ENCODE assay signal across 8 mouse cellular contexts in genomic region chr7:19459144-19459870, GRCm38 (mm10). TPM values are rescaled to one million over a fixed set of nuclear protein-coding genes. Genes with fewer than 3 reads are reported as not detected.
DNase-seq lines count a peak whose midpoint lies in the region; ATAC-seq and TF ChIP-seq lines count a peak whose summit lies in the region.

No protein-coding gene starts in this region.

- H3K27ac ChIP-seq in heart, embryonic 15.5 days = peak overlapping the region; percentile 58; the same call in 1 of the 2 replicates
- H3K27ac ChIP-seq in MEL (ENCODE audit: control insufficient read depth, low read depth, low read length) = no peak overlapping the region
- H3K27ac ChIP-seq in heart, postnatal 0 days (ENCODE audit: low read depth) = peak overlapping the region; percentile 7; the same call in 1 of the 2 replicates
- peak overlapping the region; percentile 30; the same call in 1 of the 2 replicates for H3K27ac ChIP-seq in midbrain, embryonic 11.5 days (ENCODE audit: low read depth, low read length)

- WGBS in heart, embryonic 15.5 days = 18% methylated on average over 6 of the region's 6 CpGs
- WGBS in heart, postnatal 0 days = 15% methylated on average over 6 of the region's 6 CpGs
- WGBS in midbrain, embryonic 11.5 days = 26% methylated on average over 6 of the region's 6 CpGs

- peaks cover 7% of the 10 kb centered on the region for H3K79me2 ChIP-seq in MEL (ENCODE audit: control insufficient read depth, insufficient read depth, low read length, poor library complexity)

- no peak for TF ChIP-seq CTCF in MEL (IDR thresholded peaks at IDR 0.05 in 2 of 3, conservative IDR thresholded peaks at IDR 0.05 in 1 of 3; ENCODE audit: control insufficient read depth in 1 of 3, insufficient read depth in 1 of 3, low read depth in 2 of 3, low read length in 3 of 3, poor library complexity in 1 of 3, severe bottlenecking in 1 of 3)
- TF ChIP-seq CTCF in heart, postnatal 0 days (IDR thresholded peaks at IDR 0.05; ENCODE audit: low read depth) = no peak

- intact Hi-C loops in heart, postnatal 36 days (cut with DNase I) = loop anchor here (1.0 to 5.0 kb wide), 2 partner anchors 48 to 103 kb away; partner anchors contain the start of gene Ppp1r37

- no peak for ATAC-seq in heart, embryonic 15.5 days (replicated peaks; ENCODE audit: insufficient number of reproducible peaks, insufficient read depth, low FRiP score, low read depth)
- ATAC-seq in heart, postnatal 0 days (ENCODE audit: insufficient read depth, low read depth) = no peak
- no peak for ATAC-seq in midbrain, embryonic 11.5 days (ENCODE audit: low FRiP score)

- H3K4me1 ChIP-seq in heart, embryonic 15.5 days (replicated peaks) = peaks cover 31% of the 10 kb centered on the region
- H3K4me1 ChIP-seq in MEL (ENCODE audit: control insufficient read depth in 1 of 2, insufficient read depth in 2 of 2, low read length in 2 of 2) = 0 out of 4 replicates have a peak, but pooled peaks cover 0 to 8% of the 10 kb centered on the region in 2 experiments
- H3K4me1 ChIP-seq in heart, postnatal 0 days (ENCODE audit: control insufficient read depth, insufficient read depth) = peaks cover 14% of the 10 kb centered on the region
- peaks cover 12% of the 10 kb centered on the region for H3K4me1 ChIP-seq in midbrain, embryonic 11.5 days (ENCODE audit: control insufficient read depth, insufficient read depth, low read length)

- no peak for TF ChIP-seq RAD21 in MEL (IDR thresholded peaks at IDR 0.05; ENCODE audit: low read depth, low read length)

- peak overlapping the region; percentile 86 for H3K4me2 ChIP-seq in heart, embryonic 15.5 days
- H3K4me2 ChIP-seq in heart, postnatal 0 days (ENCODE audit: low read depth, low read length) = peak overlapping the region; percentile 96
- H3K4me2 ChIP-seq in midbrain, embryonic 11.5 days = peak overlapping the region; percentile 86

- H3K4me3 ChIP-seq in heart, embryonic 15.5 days = peak overlapping the region; percentile 93
- H3K4me3 ChIP-seq in MEL (ENCODE audit: control insufficient read depth in 1 of 2, insufficient read depth in 1 of 2, low read depth in 2 of 2, low read length in 2 of 2) = peak overlapping the region; percentile 47 to 99
- H3K4me3 ChIP-seq in heart, postnatal 0 days (ENCODE audit: low read depth, low read length) = peak overlapping the region; percentile 79
- peak overlapping the region; percentile 73 for H3K4me3 ChIP-seq in midbrain, embryonic 11.5 days (ENCODE audit: low read depth, low read length)

- H3K9ac ChIP-seq in heart, embryonic 15.5 days = peak overlapping the region; percentile 94
- no peak overlapping the region for H3K9ac ChIP-seq in MEL (ENCODE audit: control insufficient read depth, low read depth, low read length, poor library complexity, severe bottlenecking)
- H3K9ac ChIP-seq in heart, postnatal 0 days (replicated peaks; ENCODE audit: low read depth, low read length) = peak overlapping the region; percentile 87
- peak overlapping the region; percentile 73 for H3K9ac ChIP-seq in midbrain, embryonic 11.5 days (ENCODE audit: low read length)

- no peak for TF ChIP-seq POLR2A in MEL (IDR thresholded peaks at IDR 0.05; ENCODE audit: control insufficient read depth in 1 of 2, insufficient read depth in 1 of 2, low read depth in 1 of 2, low read length in 2 of 2, poor library complexity in 1 of 2)

- no peak for TF ChIP-seq EP300 in MEL (IDR thresholded peaks at IDR 0.05; ENCODE audit: low read depth in 1 of 2, low read length in 2 of 2)
- TF ChIP-seq EP300 in heart, postnatal 0 days (IDR thresholded peaks at IDR 0.05; ENCODE audit: low read depth) = no peak

- no peaks in the 10 kb centered on the region for H3K27me3 ChIP-seq in heart, embryonic 15.5 days
- H3K27me3 ChIP-seq in MEL (ENCODE audit: control insufficient read depth in 1 of 2, insufficient read depth in 2 of 2, low read length in 2 of 2) = no peaks in the 10 kb centered on the region
- 0 out of 2 replicates have a peak, but pooled peaks cover 3% of the 10 kb centered on the region for H3K27me3 ChIP-seq in heart, postnatal 0 days (ENCODE audit: control insufficient read depth, insufficient read depth, low read length)
- H3K27me3 ChIP-seq in midbrain, embryonic 11.5 days (ENCODE audit: control insufficient read depth, insufficient read depth, low read length) = no peaks in the 10 kb centered on the region

- no peaks in the 10 kb centered on the region for H3K36me3 ChIP-seq in heart, embryonic 15.5 days
- peaks cover 0 to 4% of the 10 kb centered on the region in 2 experiments; a peak in 1 of 4 replicates for H3K36me3 ChIP-seq in MEL (ENCODE audit: control insufficient read depth in 1 of 2, insufficient read depth in 2 of 2, low read length in 2 of 2)
- no peaks in the 10 kb centered on the region for H3K36me3 ChIP-seq in heart, postnatal 0 days (replicated peaks; ENCODE audit: control insufficient read depth, insufficient read depth, low read length)
- no peaks in the 10 kb centered on the region for H3K36me3 ChIP-seq in midbrain, embryonic 11.5 days (ENCODE audit: control insufficient read depth, insufficient read depth, low read length)

- DNase-seq in heart, postnatal 36 days = no peak
- DNase-seq in MEL (ENCODE audit: low read depth, low spot score) = peak; percentile 23
- DNase-seq in heart, postnatal 0 days (ENCODE audit: low spot score) = no peak
- no peak for DNase-seq in midbrain, embryonic 11.5 days (ENCODE audit: low spot score, missing footprints)
- DNase-seq in right cerebral cortex, postnatal 4 days = no peak
- no peak for DNase-seq in frontal cortex, adult 2 months (ENCODE audit: extremely low spot score in 1 of 2, low spot score in 1 of 2)
- no peak for DNase-seq in adrenal gland, postnatal 25 days

- H3K9me3 ChIP-seq in heart, embryonic 15.5 days (replicated peaks) = no peaks in the 10 kb centered on the region
- no peaks in the 10 kb centered on the region for H3K9me3 ChIP-seq in MEL (replicated peaks; ENCODE audit: insufficient read depth, low read length)
- no peaks in the 10 kb centered on the region for H3K9me3 ChIP-seq in heart, postnatal 0 days (replicated peaks; ENCODE audit: control insufficient read depth, low read length)
- no peaks in the 10 kb centered on the region for H3K9me3 ChIP-seq in midbrain, embryonic 11.5 days (ENCODE audit: control insufficient read depth, low read length)

RNA-seq across cellular contexts. Expression of gene Mark4, which starts 0.7 kb away (rescaled TPM):
- 7.6 and 8.5 TPM in 2 replicates for polyA plus RNA-seq in heart, embryonic 15.5 days (2015; fragmentation: Nextera tagmentation; extraction: Ambion mirVana)
- total RNA-seq in heart, postnatal 36 days (2021) = 10 to 100 TPM; 25.7 to 27.2 TPM
- 4.7 TPM in 2 replicates for total RNA-seq in MEL (2012; rRNA removed)
- polyA plus RNA-seq in MEL (2012; ENCODE audit: insufficient read depth in 1 of 2, insufficient read length in 2 of 2, low read depth in 1 of 2, low replicate concordance in 2 of 2, missing spikeins in 1 of 2) = 10 to 100 TPM in 1 of 2 experiments, not detected in 1; 18.5 TPM
- total RNA-seq in heart, postnatal 0 days (2014; rRNA removed; ENCODE audit: low replicate concordance) = 16.0 and 26.4 TPM in 2 replicates
- 5.5 and 5.6 TPM in 2 replicates for polyA plus RNA-seq in heart, postnatal 0 days (2015; fragmentation: Nextera tagmentation; extraction: Ambion mirVana)
- 8.9 and 10.7 TPM in 2 replicates for polyA plus RNA-seq in midbrain, embryonic 11.5 days (2014; fragmentation: Nextera tagmentation; extraction: Ambion mirVana)
- polyA plus RNA-seq in frontal cortex, adult 2 months (2012; rRNA removed) = 47.5 and 49.9 TPM in 2 replicates
- 56.0 and 69.2 TPM in 2 replicates for total RNA-seq in adrenal gland, postnatal 25 days (2021)

RNA-seq across cellular contexts. Expression of gene Exoc3l2, which starts 3.8 kb away (rescaled TPM):
- polyA plus RNA-seq in heart, embryonic 15.5 days (2015; fragmentation: Nextera tagmentation; extraction: Ambion mirVana) = 0.91 and 1.1 TPM in 2 replicates
- total RNA-seq in heart, postnatal 36 days (2021) = under 1 TPM; 0.78 to 0.84 TPM
- 0.08 TPM in 1 of 2 replicates, not detected in the other for total RNA-seq in MEL (2012; rRNA removed)
- polyA plus RNA-seq in MEL (2012; ENCODE audit: insufficient read depth in 1 of 2, insufficient read length in 2 of 2, low read depth in 1 of 2, low replicate concordance in 2 of 2, missing spikeins in 1 of 2) = under 1 TPM in 1 of 2 experiments, not detected in 1; 0.08 TPM
- 1.9 and 3.5 TPM in 2 replicates for total RNA-seq in heart, postnatal 0 days (2014; rRNA removed; ENCODE audit: low replicate concordance)
- polyA plus RNA-seq in heart, postnatal 0 days (2015; fragmentation: Nextera tagmentation; extraction: Ambion mirVana) = 0.49 and 0.62 TPM in 2 replicates
- 0.77 and 1.1 TPM in 2 replicates for polyA plus RNA-seq in midbrain, embryonic 11.5 days (2014; fragmentation: Nextera tagmentation; extraction: Ambion mirVana)
- 0.32 and 0.40 TPM in 2 replicates for polyA plus RNA-seq in frontal cortex, adult 2 months (2012; rRNA removed)
- 31.9 and 38.0 TPM in 2 replicates for total RNA-seq in adrenal gland, postnatal 25 days (2021)

RNA-seq across cellular contexts. Expression of gene Bloc1s3, which starts 48.9 kb away (rescaled TPM):
- polyA plus RNA-seq in heart, embryonic 15.5 days (2015; fragmentation: Nextera tagmentation; extraction: Ambion mirVana) = 1.5 and 1.7 TPM in 2 replicates
- 1 to 10 TPM; 2.3 to 2.5 TPM for total RNA-seq in heart, postnatal 36 days (2021)
- total RNA-seq in MEL (2012; rRNA removed) = 5.5 and 6.1 TPM in 2 replicates
- polyA plus RNA-seq in MEL (2012; ENCODE audit: insufficient read depth in 1 of 2, insufficient read length in 2 of 2, low read depth in 1 of 2, low replicate concordance in 2 of 2, missing spikeins in 1 of 2) = 1 to 10 TPM in 1 of 2 experiments, not detected in 1; 7.5 TPM
- 9.3 and 11.9 TPM in 2 replicates for total RNA-seq in heart, postnatal 0 days (2014; rRNA removed; ENCODE audit: low replicate concordance)
- polyA plus RNA-seq in heart, postnatal 0 days (2015; fragmentation: Nextera tagmentation; extraction: Ambion mirVana) = 1.2 TPM in 2 replicates
- polyA plus RNA-seq in midbrain, embryonic 11.5 days (2014; fragmentation: Nextera tagmentation; extraction: Ambion mirVana) = 2.6 TPM in 2 replicates
- polyA plus RNA-seq in frontal cortex, adult 2 months (2012; rRNA removed) = 7.9 and 8.1 TPM in 2 replicates
- 13.0 and 15.9 TPM in 2 replicates for total RNA-seq in adrenal gland, postnatal 25 days (2021)

RNA-seq across cellular contexts. Expression of gene Trappc6a, which starts 48.9 kb away (rescaled TPM):
- polyA plus RNA-seq in heart, embryonic 15.5 days (2015; fragmentation: Nextera tagmentation; extraction: Ambion mirVana) = 73.2 and 81.2 TPM in 2 replicates
- 10 to 100 TPM; 32.9 to 37.4 TPM for total RNA-seq in heart, postnatal 36 days (2021)
- total RNA-seq in MEL (2012; rRNA removed) = 65.6 and 88.2 TPM in 2 replicates
- 10 to 100 TPM in 1 of 2 experiments, not detected in 1; 82.8 TPM for polyA plus RNA-seq in MEL (2012; ENCODE audit: insufficient read depth in 1 of 2, insufficient read length in 2 of 2, low read depth in 1 of 2, low replicate concordance in 2 of 2, missing spikeins in 1 of 2)
- 65.1 and 84.9 TPM in 2 replicates for total RNA-seq in heart, postnatal 0 days (2014; rRNA removed; ENCODE audit: low replicate concordance)
- polyA plus RNA-seq in heart, postnatal 0 days (2015; fragmentation: Nextera tagmentation; extraction: Ambion mirVana) = 79.5 and 83.3 TPM in 2 replicates
- polyA plus RNA-seq in midbrain, embryonic 11.5 days (2014; fragmentation: Nextera tagmentation; extraction: Ambion mirVana) = 41.5 and 51.6 TPM in 2 replicates
- polyA plus RNA-seq in frontal cortex, adult 2 months (2012; rRNA removed) = 23.7 and 30.1 TPM in 2 replicates
- total RNA-seq in adrenal gland, postnatal 25 days (2021) = 76.5 and 92.1 TPM in 2 replicates

RNA-seq across cellular contexts. Expression of gene Ckm, which starts 54.7 kb away (rescaled TPM):
- 1,612 and 2,052 TPM in 2 replicates for polyA plus RNA-seq in heart, embryonic 15.5 days (2015; fragmentation: Nextera tagmentation; extraction: Ambion mirVana)
- 1,000 to 10,000 TPM; 3,967 to 4,539 TPM for total RNA-seq in heart, postnatal 36 days (2021)
- total RNA-seq in MEL (2012; rRNA removed) = not detected in 2 replicates
- not detected for polyA plus RNA-seq in MEL (2012; ENCODE audit: insufficient read depth in 1 of 2, insufficient read length in 2 of 2, low read depth in 1 of 2, low replicate concordance in 2 of 2, missing spikeins in 1 of 2)
- 4,715 and 5,632 TPM in 2 replicates for total RNA-seq in heart, postnatal 0 days (2014; rRNA removed; ENCODE audit: low replicate concordance)
- 4,516 and 4,665 TPM in 2 replicates for polyA plus RNA-seq in heart, postnatal 0 days (2015; fragmentation: Nextera tagmentation; extraction: Ambion mirVana)
- not detected in 2 replicates for polyA plus RNA-seq in midbrain, embryonic 11.5 days (2014; fragmentation: Nextera tagmentation; extraction: Ambion mirVana)
- 0.90 and 1.4 TPM in 2 replicates for polyA plus RNA-seq in frontal cortex, adult 2 months (2012; rRNA removed)
- total RNA-seq in adrenal gland, postnatal 25 days (2021) = 1.1 TPM in 1 of 2 replicates, not detected in the other
